Mouse (Mus musculus) macrophage (primary cell): ENCODE data around the gene A030003K21Rik. TPM values are rescaled to one million over a fixed set of nuclear protein-coding genes. Genes with fewer than 3 reads are reported as not detected.
"Not testable (repeated sequence)": the region's sequence is repeated elsewhere in the genome, so short reads cannot be mapped to it uniquely, and the experiment has no call there.

Experiments
- H3K27ac ChIP-seq: fragments of 350-480 bp; formaldehyde crosslinking; 2 replicates; pipeline ENCODE4 v1.9.0; 2021
- H3K36me3 ChIP-seq: fragments of 350-480 bp; formaldehyde crosslinking; 2 replicates; pipeline ENCODE4 v1.9.0; 2021; ENCODE audit errors: inconsistent target
- H3K4me3 ChIP-seq: fragments of 350-480 bp; formaldehyde crosslinking; 2 replicates; pipeline ENCODE4 v1.9.0; 2021; ENCODE audit errors: inconsistent target
- H3K79me2 ChIP-seq: fragments of 350-480 bp; formaldehyde crosslinking; 2 replicates; pipeline ENCODE4 v1.9.0; 2021; ENCODE audit errors: inconsistent target
- WGBS: methylation state at CpG from one replicate; pipeline ENCODE4 v1.1.7; 2026; ENCODE audit warnings: inconsistent platforms; ENCODE audit not compliant: missing documents; 5-methylcytosine and 5-hydroxymethylcytosine counted together
- polyA plus RNA-seq: library from polyadenylated mRNA; stranded (reverse); fragments of 250-400 nt; gene quantifications from 3 replicates; pipeline ENCODE4 v1.2.4, GENCODE M21; 2018; ENCODE audit warnings: inconsistent platforms
- total RNA-seq, 78 experiments: library from RNA; depleted of rRNA; stranded (reverse); fragments of 250-400 nt; gene quantifications; 1 replicate in 9 of 78; 2 replicates in 24 of 78; 3 replicates in 43 of 78; 4 replicates in 2 of 78; pipeline ENCODE4 v1.2.4; 2018; ENCODE audit warnings: inconsistent platforms in 56 of 78

A030003K21Rik gene
- not detected for total RNA-seq (2018; cell fraction: chromatin; rRNA removed)
- total RNA-seq (2018; cell fraction: cytosol; rRNA removed) = not detected
- not detected for total RNA-seq (2018; cell fraction: nucleus; rRNA removed)
- polyA plus RNA-seq = not detected in 3 replicates

- H3K4me3 ChIP-seq, H3K36me3 ChIP-seq, H3K79me2 ChIP-seq, H3K27ac ChIP-seq: not testable (repeated sequence)
- WGBS = no CpG with 5 or more reads among the region's 6 CpGs
Observed at GRCm38 (mm10) chr1:82943295-82943694, at the start of gene A030003K21Rik. Gene A030003K21Rik (minus strand): TSS chr1:82943388.

DNA sequence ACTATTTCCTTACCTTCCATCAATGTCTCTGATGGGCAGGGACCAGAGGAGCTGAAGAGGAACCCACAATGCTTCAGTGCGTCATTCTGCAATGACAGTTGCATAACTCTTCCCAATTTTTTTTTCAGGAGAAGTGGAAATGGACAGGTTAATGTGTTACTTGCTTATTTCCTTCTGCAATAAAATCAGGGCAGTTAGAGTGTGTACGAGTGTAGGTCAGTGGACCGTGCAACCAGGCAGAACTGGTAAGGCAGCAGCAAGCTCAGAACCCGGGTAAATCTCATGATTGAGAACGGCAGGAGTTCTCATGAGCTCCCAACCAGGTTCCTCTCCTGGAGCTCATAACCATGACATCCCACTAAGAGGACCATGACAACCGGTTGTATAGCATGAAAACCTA lies 48.9 kb upstream of the A030003K21Rik start:
- Histone ChIP-seq H3K79me2 (no peaks in the 10 kb centered on the region), H3K36me3 (no peaks in the 10 kb centered on the region), H3K4me3 (no peak overlapping the region), H3K27ac (no peak overlapping the region)
- WGBS = 87% methylated on average over 6 of the region's 6 CpGs

GRCm38 (mm10) chr1:82991596-82991995 lies 48.4 kb upstream of the A030003K21Rik start:
- Histone ChIP-seq H3K27ac (no peak overlapping the region), H3K36me3 (no peaks in the 10 kb centered on the region), H3K79me2 (no peaks in the 10 kb centered on the region), H3K4me3 (no peak overlapping the region)
- 93% methylated on average over 3 of the region's 3 CpGs for WGBS

DNA sequence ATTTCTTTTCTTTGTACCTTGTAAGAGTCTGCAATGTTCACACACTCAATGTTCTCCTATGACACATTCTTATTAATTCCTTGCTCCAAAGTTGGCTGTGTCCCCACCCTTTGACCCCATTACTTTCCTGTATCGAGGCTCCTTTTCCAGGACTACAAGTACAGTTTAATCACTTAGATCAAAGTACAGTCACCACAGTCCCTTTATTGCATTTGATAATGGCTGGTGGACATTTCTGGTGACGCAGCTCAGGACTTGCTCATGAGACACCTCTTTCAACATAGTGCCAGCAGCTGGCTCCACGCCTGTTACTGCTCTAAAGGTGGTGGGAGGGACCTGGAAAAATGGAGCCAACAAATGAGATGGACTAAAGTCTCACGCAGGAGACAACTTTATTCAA lies 47.9 kb upstream of the A030003K21Rik start:
- Histone ChIP-seq H3K27ac (no peak overlapping the region), H3K4me3 (no peak overlapping the region), H3K79me2 (no peaks in the 10 kb centered on the region), H3K36me3 (no peaks in the 10 kb centered on the region)
- WGBS = 87% methylated on average over 4 of the region's 4 CpGs

DNA sequence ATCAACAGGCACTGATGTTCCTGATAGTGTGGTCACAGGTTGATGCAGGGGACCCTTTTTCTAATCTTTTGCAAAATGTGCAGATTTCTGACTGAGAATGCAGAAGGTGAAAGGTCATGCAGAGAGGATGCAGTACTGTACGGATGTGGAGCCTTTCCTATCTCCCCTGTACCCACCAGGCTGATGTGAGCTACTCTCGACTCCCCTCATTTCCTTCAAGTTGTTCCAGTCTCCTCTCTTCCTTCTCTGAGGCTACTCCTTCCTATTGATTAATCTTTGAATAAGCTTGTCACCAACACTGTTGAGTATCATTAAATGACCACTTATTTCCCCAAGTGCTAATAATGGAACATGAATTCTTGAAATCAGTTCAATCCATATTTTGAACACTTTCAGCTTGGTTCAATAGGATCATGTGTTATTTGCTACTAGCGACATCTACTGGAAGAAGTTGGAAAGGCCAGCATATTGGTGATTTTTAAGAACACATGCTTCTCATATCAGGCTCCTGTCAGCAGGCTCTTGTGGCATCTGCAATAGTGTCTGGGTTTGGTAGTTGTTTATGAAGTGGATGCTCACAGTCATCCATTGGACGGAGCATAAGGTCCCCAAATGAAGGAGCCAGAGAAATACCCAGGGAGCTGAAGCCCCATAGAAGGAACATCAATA lies 44.5 kb upstream of the A030003K21Rik start:
- Histone ChIP-seq H3K36me3 (no peaks in the 10 kb centered on the region), H3K79me2 (no peaks in the 10 kb centered on the region), H3K27ac (no peak overlapping the region), H3K4me3 (no peak overlapping the region)
- WGBS = 18% methylated on average over 4 of the region's 4 CpGs

DNA sequence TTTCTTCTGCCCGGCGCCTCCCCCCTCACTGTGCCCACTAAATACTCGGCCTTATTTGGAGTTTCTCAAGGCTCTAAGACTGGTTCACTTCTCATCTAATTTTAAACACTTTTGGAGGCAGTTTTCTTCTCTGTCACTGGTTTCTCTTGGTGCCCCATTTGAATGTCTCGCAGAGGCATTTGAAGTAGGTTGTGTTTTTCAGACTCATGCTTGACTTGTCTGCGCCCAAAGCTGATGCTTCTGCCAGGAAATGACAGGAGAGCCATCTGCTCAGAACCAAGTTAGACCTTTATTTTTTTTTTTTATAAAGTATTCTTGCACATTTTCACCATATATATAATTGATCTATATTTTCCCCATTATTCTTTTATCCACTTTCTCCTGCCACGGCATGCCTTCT lies 43.5 kb upstream of the A030003K21Rik start:
- no peak overlapping the region for H3K4me3 ChIP-seq
- H3K27ac ChIP-seq = no peak overlapping the region
- H3K79me2 ChIP-seq = no peaks in the 10 kb centered on the region
- no peaks in the 10 kb centered on the region for H3K36me3 ChIP-seq
- WGBS = 92% methylated on average over 6 of the region's 6 CpGs

DNA sequence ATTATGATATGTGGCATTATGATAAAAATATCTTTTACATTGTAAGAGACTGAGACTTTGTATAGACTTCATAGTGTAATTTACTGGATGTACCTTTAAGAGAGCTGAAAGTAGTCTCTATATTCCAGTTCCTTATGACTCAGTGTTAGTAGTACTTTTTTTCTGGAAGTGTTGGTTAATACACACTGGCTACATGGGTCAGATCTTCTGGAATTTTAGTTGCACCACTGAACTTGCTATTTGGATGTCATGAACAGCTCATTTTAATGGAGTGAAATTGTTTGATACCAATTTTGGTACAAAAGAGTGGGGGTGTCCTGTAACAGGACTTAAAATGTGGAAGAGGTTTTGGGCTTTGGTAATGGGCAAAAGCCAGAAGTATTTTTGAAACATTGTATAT lies 34.7 kb upstream of the A030003K21Rik start:
- H3K27ac ChIP-seq = no peak overlapping the region
- no peaks in the 10 kb centered on the region for H3K36me3 ChIP-seq
- H3K4me3 ChIP-seq = no peak overlapping the region
- H3K79me2 ChIP-seq = no peaks in the 10 kb centered on the region

- no peaks in the 10 kb centered on the region for H3K79me2 ChIP-seq
- H3K4me3 ChIP-seq = no peak overlapping the region
- WGBS = 51% methylated on average over 5 of the region's 5 CpGs
- H3K27ac ChIP-seq = no peak overlapping the region
- H3K36me3 ChIP-seq = no peaks in the 10 kb centered on the region
Observed at GRCm38 (mm10) chr1:82975750-82976149, 32.6 kb upstream of the A030003K21Rik start.

GRCm38 (mm10) chr1:82974342-82974741 lies 31.2 kb upstream of the A030003K21Rik start:
- H3K36me3 ChIP-seq = no peaks in the 10 kb centered on the region
- H3K79me2 ChIP-seq = no peaks in the 10 kb centered on the region
- H3K4me3 ChIP-seq = no peak overlapping the region
- 56% methylated on average over 9 of the region's 9 CpGs for WGBS
- H3K27ac ChIP-seq = no peak overlapping the region

DNA sequence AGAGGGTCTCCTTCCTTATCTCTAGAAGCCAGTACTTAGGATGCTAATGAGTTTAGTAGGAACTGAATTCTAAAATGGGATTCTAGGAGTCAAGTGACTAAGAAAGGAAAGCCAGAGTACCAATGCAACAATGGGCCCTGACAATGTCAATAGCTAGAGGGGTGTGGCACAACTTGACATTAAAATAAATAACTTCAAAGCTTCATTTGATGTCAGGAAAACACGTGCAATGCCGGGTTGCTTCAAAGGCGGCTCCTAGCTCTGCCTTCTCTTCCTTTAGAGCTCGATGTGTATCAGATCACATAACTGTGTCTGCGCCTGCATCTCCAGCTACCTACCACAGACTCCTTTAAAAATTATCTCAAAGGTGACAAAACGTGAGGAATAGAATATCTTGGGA lies 30.7 kb upstream of the A030003K21Rik start:
- Histone ChIP-seq H3K36me3 (no peaks in the 10 kb centered on the region), H3K27ac (no peak overlapping the region), H3K79me2 (no peaks in the 10 kb centered on the region), H3K4me3 (no peak overlapping the region)
- WGBS = 69% methylated on average over 6 of the region's 6 CpGs

- H3K36me3 ChIP-seq = no peaks in the 10 kb centered on the region
- H3K27ac ChIP-seq = no peak overlapping the region
- H3K4me3 ChIP-seq = no peak overlapping the region
- H3K79me2 ChIP-seq = no peaks in the 10 kb centered on the region
- WGBS = 100% methylated on average over 1 of the region's 1 CpGs
Observed at GRCm38 (mm10) chr1:82973244-82973643, 30.1 kb upstream of the A030003K21Rik start.

- 65% methylated on average over 4 of the region's 4 CpGs for WGBS
Observed at GRCm38 (mm10) chr1:82972046-82972445, 28.9 kb upstream of the A030003K21Rik start.

GRCm38 (mm10) chr1:82966413-82966812 lies 23.2 kb upstream of the A030003K21Rik start:
- no peak overlapping the region for H3K4me3 ChIP-seq
- no peaks in the 10 kb centered on the region for H3K79me2 ChIP-seq
- no peak overlapping the region for H3K27ac ChIP-seq
- H3K36me3 ChIP-seq = no peaks in the 10 kb centered on the region
- 75% methylated on average over 3 of the region's 3 CpGs for WGBS

More at GRCm38 (mm10) chr1:82972046-82972445, 28.9 kb upstream of the A030003K21Rik start:
- H3K27ac ChIP-seq = no peak overlapping the region
- no peak overlapping the region for H3K4me3 ChIP-seq
- no peaks in the 10 kb centered on the region for H3K36me3 ChIP-seq
- H3K79me2 ChIP-seq = no peaks in the 10 kb centered on the region

- no peaks in the 10 kb centered on the region for H3K36me3 ChIP-seq
- no peak within 1 kb of the TSS for H3K27ac ChIP-seq
- no peaks in the 10 kb centered on the region for H3K79me2 ChIP-seq
- 86% methylated on average over 7 of the region's 11 CpGs for WGBS
- no peak within 1 kb of the TSS for H3K4me3 ChIP-seq
Observed at GRCm38 (mm10) chr1:82959870-82960385, 16.7 kb upstream of the A030003K21Rik start, which contains the start of gene Gm47955. Gene Gm47955 (plus strand): TSS chr1:82960286.

- not testable (repeated sequence) for H3K79me2 ChIP-seq, H3K36me3 ChIP-seq, H3K27ac ChIP-seq, H3K4me3 ChIP-seq
Observed at GRCm38 (mm10) chr1:82955913-82956312, 12.7 kb upstream of the A030003K21Rik start, which contains the start of gene Gm7544. Gene Gm7544 (minus strand): TSS chr1:82956013.
